Mouse (Mus musculus): ENCODE results near the gene 6430550D23Rik. TPM values are rescaled to one million over a fixed set of nuclear protein-coding genes. Genes with fewer than 3 reads are reported as not detected.
A peak's percentile ranks its signal among the peaks of the same experiment; 100 is the strongest.
"Not testable (repeated sequence)": the region's sequence is repeated elsewhere in the genome, so short reads cannot be mapped to it uniquely, and the experiment has no call there.

6430550D23Rik gene
- polyA plus RNA-seq, 1 experiment from 2014 or later, result 2.2 TPM

GRCm38 (mm10) chr2:155940681-155941080 lies 67.1 kb downstream of the 6430550D23Rik start, which contains the start of gene Gm15557:
TSS of gene Gm15557 (plus strand) at chr2:155940728.
- Histone ChIP-seq H3K27ac (ENCODE audit: low read length) (no peak within 1 kb of the TSS), H3K4me3 (ENCODE audit: low read depth, low read length) (no peak within 1 kb of the TSS), H3K9me3 (ENCODE audit: control insufficient read depth, low read depth, low read length) (no peaks in the 10 kb centered on the region), H3K4me1 (ENCODE audit: control insufficient read depth, insufficient read depth, low read length) (peaks cover 15% of the 10 kb centered on the region), H3K9ac (replicated peaks; ENCODE audit: low read depth, low read length) (no peak within 1 kb of the TSS), H3K4me2 (replicated peaks; ENCODE audit: low read depth, low read length) (no peak within 1 kb of the TSS), H3K27me3 (ENCODE audit: control insufficient read depth, insufficient read depth, low read length) (no peaks in the 10 kb centered on the region), H3K36me3 (ENCODE audit: control insufficient read depth, insufficient read depth, low read length) (no peaks in the 10 kb centered on the region)
- no peak for ATAC-seq (ENCODE audit: insufficient number of reproducible peaks, insufficient read depth, low FRiP score, low read depth)
- WGBS, result 85% methylated on average over 3 of the region's 3 CpGs

GRCm38 (mm10) chr2:155939897-155940529 lies 67.8 kb downstream of the 6430550D23Rik start:
- Histone ChIP-seq H3K36me3 (ENCODE audit: control insufficient read depth, insufficient read depth, low read length) (no peaks in the 10 kb centered on the region), H3K4me1 (ENCODE audit: control insufficient read depth, insufficient read depth, low read length) (peaks cover 10% of the 10 kb centered on the region), H3K4me2 (replicated peaks; ENCODE audit: low read depth, low read length) (no peak overlapping the region), H3K27me3 (ENCODE audit: control insufficient read depth, insufficient read depth, low read length) (no peaks in the 10 kb centered on the region), H3K27ac (ENCODE audit: low read length) (no peak overlapping the region), H3K9me3 (ENCODE audit: control insufficient read depth, low read depth, low read length) (no peaks in the 10 kb centered on the region), H3K4me3 (ENCODE audit: low read depth, low read length) (no peak overlapping the region), H3K9ac (replicated peaks; ENCODE audit: low read depth, low read length) (no peak overlapping the region)
- ATAC-seq (ENCODE audit: insufficient number of reproducible peaks, insufficient read depth, low FRiP score, low read depth), result no peak
- 68% methylated on average over 7 of the region's 7 CpGs for WGBS

- ATAC-seq (ENCODE audit: insufficient number of reproducible peaks, insufficient read depth, low FRiP score, low read depth), result peak; percentile 88
- Histone ChIP-seq H3K9me3 (ENCODE audit: control insufficient read depth, low read depth, low read length) (no peaks in the 10 kb centered on the region), H3K4me1 (ENCODE audit: control insufficient read depth, insufficient read depth, low read length) (peaks cover 7% of the 10 kb centered on the region), H3K4me2 (replicated peaks; ENCODE audit: low read depth, low read length) (peak within 1 kb of the TSS; percentile 75), H3K27ac (ENCODE audit: low read length) (peak within 1 kb of the TSS; percentile 88), H3K9ac (replicated peaks; ENCODE audit: low read depth, low read length) (peak within 1 kb of the TSS; percentile 50), H3K36me3 (ENCODE audit: control insufficient read depth, insufficient read depth, low read length) (no peaks in the 10 kb centered on the region), H3K4me3 (ENCODE audit: low read depth, low read length) (peak within 1 kb of the TSS; percentile 56), H3K27me3 (ENCODE audit: control insufficient read depth, insufficient read depth, low read length) (no peaks in the 10 kb centered on the region)
- WGBS, result under 1% methylated on average over 38 of the region's 38 CpGs
Measured at GRCm38 (mm10) chr2:155929531-155930442, 78.0 kb downstream of the 6430550D23Rik start, which contains the start of gene Uqcc1. TSS of gene Uqcc1 (minus strand) at chr2:155930310.

- ATAC-seq (ENCODE audit: insufficient number of reproducible peaks, insufficient read depth, low FRiP score, low read depth), result no peak
- 74% methylated on average over 7 of the region's 7 CpGs for WGBS
- peak overlapping the region; percentile 50 for H3K9ac ChIP-seq (replicated peaks; ENCODE audit: low read depth, low read length)
Measured at GRCm38 (mm10) chr2:155928711-155929345, 78.9 kb downstream of the 6430550D23Rik start.

GRCm38 (mm10) chr2:155925213-155925612 lies 82.6 kb downstream of the 6430550D23Rik start:
- H3K4me2 ChIP-seq (replicated peaks; ENCODE audit: low read depth, low read length); H3K9me3 ChIP-seq (ENCODE audit: control insufficient read depth, low read depth, low read length); H3K4me1 ChIP-seq (ENCODE audit: control insufficient read depth, insufficient read depth, low read length); H3K36me3 ChIP-seq (ENCODE audit: control insufficient read depth, insufficient read depth, low read length); H3K9ac ChIP-seq (replicated peaks; ENCODE audit: low read depth, low read length); ATAC-seq (ENCODE audit: insufficient number of reproducible peaks, insufficient read depth, low FRiP score, low read depth); H3K4me3 ChIP-seq (ENCODE audit: low read depth, low read length); H3K27ac ChIP-seq (ENCODE audit: low read length); H3K27me3 ChIP-seq (ENCODE audit: control insufficient read depth, insufficient read depth, low read length): not testable (repeated sequence)
- 93% methylated on average over 6 of the region's 6 CpGs for WGBS

More at GRCm38 (mm10) chr2:155928711-155929345, 78.9 kb downstream of the 6430550D23Rik start:
- H3K4me1 ChIP-seq (ENCODE audit: control insufficient read depth, insufficient read depth, low read length), result peaks cover 7% of the 10 kb centered on the region
- no peak overlapping the region for H3K27ac ChIP-seq (ENCODE audit: low read length)
- no peaks in the 10 kb centered on the region for H3K9me3 ChIP-seq (ENCODE audit: control insufficient read depth, low read depth, low read length)
- no peaks in the 10 kb centered on the region for H3K36me3 ChIP-seq (ENCODE audit: control insufficient read depth, insufficient read depth, low read length)
- H3K27me3 ChIP-seq (ENCODE audit: control insufficient read depth, insufficient read depth, low read length), result no peaks in the 10 kb centered on the region
- peak overlapping the region; percentile 56 for H3K4me3 ChIP-seq (ENCODE audit: low read depth, low read length)
- peak overlapping the region; percentile 75 for H3K4me2 ChIP-seq (replicated peaks; ENCODE audit: low read depth, low read length)

Other genes with a start within 250 kb of the 6430550D23Rik start
- gene Mmp24, start 232.6 kb downstream of the 6430550D23Rik start, polyA plus RNA-seq (2014; fragmentation: Nextera tagmentation; extraction: Ambion mirVana), result 0.25 and 0.51 TPM in 2 replicates
- 12.8 and 15.0 TPM in 2 replicates for gene BC029722, start 188.6 kb downstream of the 6430550D23Rik start, polyA plus RNA-seq (2014; fragmentation: Nextera tagmentation; extraction: Ambion mirVana)
- gene Eif6, start 181.1 kb downstream of the 6430550D23Rik start, polyA plus RNA-seq (2014; fragmentation: Nextera tagmentation; extraction: Ambion mirVana), result 173 and 200 TPM in 2 replicates
- 2.3 and 3.1 TPM in 2 replicates for gene Fam83c, start 173.1 kb downstream of the 6430550D23Rik start, polyA plus RNA-seq (2014; fragmentation: Nextera tagmentation; extraction: Ambion mirVana)
- 56.3 and 64.4 TPM in 2 replicates for gene Uqcc1, start 77.7 kb downstream of the 6430550D23Rik start, polyA plus RNA-seq (2014; fragmentation: Nextera tagmentation; extraction: Ambion mirVana)
- gene Gm15557, start 67.2 kb downstream of the 6430550D23Rik start, polyA plus RNA-seq (2014; fragmentation: Nextera tagmentation; extraction: Ambion mirVana), result not detected in 2 replicates
- gene Gdf5, start 62.6 kb downstream of the 6430550D23Rik start, polyA plus RNA-seq (2014; fragmentation: Nextera tagmentation; extraction: Ambion mirVana), result 1.2 and 1.3 TPM in 2 replicates
- 22.6 and 27.8 TPM in 2 replicates for gene Cep250, start 51.5 kb downstream of the 6430550D23Rik start, polyA plus RNA-seq (2014; fragmentation: Nextera tagmentation; extraction: Ambion mirVana)
- 264 and 266 TPM in 2 replicates for gene Ergic3, start 68 bp upstream of the 6430550D23Rik start, polyA plus RNA-seq (2014; fragmentation: Nextera tagmentation; extraction: Ambion mirVana)
- 0.78 and 1.6 TPM in 2 replicates for gene Fer1l4, start 45.0 kb upstream of the 6430550D23Rik start, polyA plus RNA-seq (2014; fragmentation: Nextera tagmentation; extraction: Ambion mirVana)
- 3.1 and 4.2 TPM in 2 replicates for gene Spag4, start 57.2 kb upstream of the 6430550D23Rik start, polyA plus RNA-seq (2014; fragmentation: Nextera tagmentation; extraction: Ambion mirVana)
- gene Cpne1, start 104.0 kb upstream of the 6430550D23Rik start, polyA plus RNA-seq (2014; fragmentation: Nextera tagmentation; extraction: Ambion mirVana), result 59.5 and 60.1 TPM in 2 replicates
- 30.1 and 31.5 TPM in 2 replicates for gene Rbm12, start 104.0 kb upstream of the 6430550D23Rik start, polyA plus RNA-seq (2014; fragmentation: Nextera tagmentation; extraction: Ambion mirVana)
- gene Gm28036, start 119.1 kb upstream of the 6430550D23Rik start, polyA plus RNA-seq (2014; fragmentation: Nextera tagmentation; extraction: Ambion mirVana), result 11.0 and 17.6 TPM in 2 replicates
- gene Romo1, start 136.1 kb upstream of the 6430550D23Rik start, polyA plus RNA-seq (2014; fragmentation: Nextera tagmentation; extraction: Ambion mirVana), result 380 and 418 TPM in 2 replicates
- gene Nfs1, start 136.2 kb upstream of the 6430550D23Rik start, polyA plus RNA-seq (2014; fragmentation: Nextera tagmentation; extraction: Ambion mirVana), result 41.5 and 44.6 TPM in 2 replicates
- gene Rbm39, start 172.3 kb upstream of the 6430550D23Rik start, polyA plus RNA-seq (2014; fragmentation: Nextera tagmentation; extraction: Ambion mirVana), result 754 and 766 TPM in 2 replicates
- 80.6 and 93.0 TPM in 2 replicates for gene Phf20, start 188.5 kb upstream of the 6430550D23Rik start, polyA plus RNA-seq (2014; fragmentation: Nextera tagmentation; extraction: Ambion mirVana)